15 mouse cellular contexts compared by ENCODE assay signal in the genomic region with DNA sequence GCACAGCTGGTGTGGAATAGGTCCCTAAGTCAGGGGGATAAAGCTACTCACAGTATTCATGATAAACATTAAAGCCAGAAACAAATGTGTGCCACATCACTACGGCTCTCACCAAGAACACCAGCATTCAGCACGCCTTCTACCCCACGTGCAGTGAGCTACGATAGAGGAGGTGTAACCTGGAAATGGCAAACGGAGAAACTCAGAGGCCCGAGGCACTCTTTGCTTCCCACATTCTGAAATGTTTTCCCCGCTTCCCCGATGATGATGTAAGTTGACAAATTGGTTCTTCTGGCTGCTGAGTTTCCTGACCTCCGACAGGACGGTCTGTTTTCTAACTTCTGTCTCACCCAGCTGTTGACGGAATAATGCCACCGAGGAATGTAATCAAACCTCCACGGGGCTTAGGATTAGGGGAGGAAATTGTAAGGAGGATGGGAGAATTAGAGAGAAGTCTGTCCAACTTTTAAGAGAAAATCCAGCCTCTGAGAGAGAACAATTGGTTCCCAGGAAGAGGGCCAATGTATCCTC.
"Had no signal": no experiment of that assay in that cellular context is flagged by ENCODE, and none has a peak within 500 bp of the region (broad histone marks: within the 10 kb centered on the region; RNA-seq: fewer than 3 reads in every experiment).

No protein-coding gene starts in this region.

- H3K4me2 ChIP-seq: limb, embryonic 13.5 days; neural tube, embryonic 13.5 days; stomach, embryonic 15.5 days had no signal

- H3K27me3 ChIP-seq: limb, embryonic 13.5 days; neural tube, embryonic 13.5 days; stomach, embryonic 15.5 days had no signal

- DNase-seq: kidney, postnatal 10 days; kidney, postnatal 4 days; left cerebral cortex, postnatal 4 days; lung, adult 2 months; lung, postnatal 10 days; lung, postnatal 4 days; right cerebral cortex, postnatal 14 days; thymus, postnatal 14 days had no signal

- ATAC-seq: midbrain, embryonic 16.5 days had no signal

- H3K36me3 ChIP-seq: limb, embryonic 13.5 days; midbrain, embryonic 10.5 days; neural tube, embryonic 13.5 days; stomach, embryonic 15.5 days had no signal

- H3K27ac ChIP-seq: layer of hippocampus, adult 2 months; limb, embryonic 13.5 days; liver, embryonic 14.5 days; midbrain, embryonic 10.5 days; neural tube, embryonic 13.5 days; stomach, embryonic 15.5 days had no signal

- H3K4me3 ChIP-seq: layer of hippocampus, adult 2 months; limb, embryonic 13.5 days; midbrain, embryonic 10.5 days; neural tube, embryonic 13.5 days; stomach, embryonic 15.5 days had no signal

- H3K9me3 ChIP-seq: limb, embryonic 13.5 days; midbrain, embryonic 10.5 days; neural tube, embryonic 13.5 days; stomach, embryonic 15.5 days had no signal

- H3K9ac ChIP-seq: limb, embryonic 13.5 days; liver, embryonic 14.5 days; neural tube, embryonic 13.5 days; stomach, embryonic 15.5 days had no signal
